Mouse (Mus musculus): ENCODE data around the gene Atf4. TPM values are rescaled to one million over a fixed set of nuclear protein-coding genes. Genes with fewer than 3 reads are reported as not detected.

The Atf4 gene
- polyA plus RNA-seq (2012; rRNA removed; ENCODE audit: low replicate concordance) = 157 and 168 TPM in 2 replicates

DNA sequence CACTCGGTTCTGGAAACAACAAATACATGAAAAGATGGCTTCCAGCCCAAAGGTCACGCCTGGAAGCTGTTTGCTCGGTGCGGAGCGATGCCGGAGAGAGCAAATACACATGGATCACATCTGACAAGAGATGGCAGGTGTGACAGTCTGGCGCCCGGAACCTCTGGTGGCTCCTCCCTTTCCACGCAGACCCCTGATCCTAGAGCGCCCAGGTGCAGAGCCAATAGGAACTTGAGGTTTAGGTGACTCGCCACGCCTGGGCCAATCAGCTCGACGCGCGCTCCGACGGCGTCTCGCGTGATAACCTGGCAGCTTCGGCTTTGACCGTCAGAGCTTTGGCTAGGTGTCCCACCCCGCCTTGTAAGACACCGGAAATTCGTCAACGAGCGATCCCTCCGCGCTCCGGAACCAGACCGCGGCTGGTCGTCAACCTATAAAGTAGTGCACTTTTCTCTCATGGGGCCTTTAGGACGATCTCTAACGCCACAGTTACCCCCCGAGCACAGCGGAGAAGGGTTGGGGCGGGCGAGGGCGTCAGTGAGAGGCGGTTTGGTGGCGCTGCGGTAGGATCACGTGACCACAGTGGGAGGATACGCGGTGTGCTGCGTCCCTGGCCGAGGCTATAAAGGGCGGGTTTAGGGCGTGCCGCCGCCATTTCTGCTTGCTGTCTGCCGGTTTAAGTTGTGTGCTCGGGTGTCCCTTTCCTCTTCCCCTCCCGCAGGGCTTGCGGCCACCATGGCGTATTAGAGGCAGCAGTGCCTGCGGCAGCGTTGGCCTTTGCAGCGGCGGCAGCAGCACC lies at the start of gene Atf4:
Gene Atf4, plus strand, starts transcription at position 338 of the 799 bp plus-strand sequence.

DNA sequence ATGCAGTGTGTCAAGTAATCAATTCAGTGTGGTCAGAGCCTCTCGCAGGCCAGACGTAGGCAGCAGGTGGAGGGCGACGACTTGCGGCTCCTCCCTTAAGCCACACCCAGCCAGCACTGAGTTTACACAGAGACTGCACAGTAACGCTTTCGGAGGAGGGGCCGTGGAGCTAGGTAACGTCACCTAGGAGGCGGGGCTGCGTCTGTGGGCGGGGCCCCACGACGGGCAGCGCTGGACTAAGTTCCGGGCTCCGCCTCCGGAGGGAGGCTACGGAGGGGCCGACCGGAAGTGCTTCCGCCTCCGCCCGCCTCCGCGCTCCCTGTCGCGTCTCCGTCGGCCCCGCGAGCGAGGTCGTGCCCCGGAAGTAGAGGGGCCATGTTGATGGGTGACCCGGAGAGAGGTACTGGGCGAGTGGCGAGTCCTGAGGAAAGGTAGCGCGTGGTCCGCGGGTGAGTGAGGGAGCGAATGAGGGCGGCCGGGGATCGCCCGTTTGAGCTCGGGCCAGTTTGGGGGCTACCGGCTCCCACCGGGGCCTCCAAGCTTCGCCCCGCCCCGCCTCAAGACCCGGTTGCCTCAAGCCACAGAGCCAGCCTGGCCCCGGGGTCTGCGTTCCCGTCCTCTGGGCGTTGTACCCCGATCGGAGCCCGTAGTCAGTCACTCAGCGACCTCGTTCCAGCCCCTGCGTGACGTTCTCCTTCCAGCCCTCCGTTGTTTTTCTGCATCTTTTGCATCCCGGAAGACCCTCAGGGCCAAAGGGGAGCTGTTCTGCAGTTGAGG lies 21.1 kb upstream of the Atf4 start, which contains the start of gene Mief1:
Gene Mief1, plus strand, starts transcription at position 286 of the 777 bp plus-strand sequence.

DNA sequence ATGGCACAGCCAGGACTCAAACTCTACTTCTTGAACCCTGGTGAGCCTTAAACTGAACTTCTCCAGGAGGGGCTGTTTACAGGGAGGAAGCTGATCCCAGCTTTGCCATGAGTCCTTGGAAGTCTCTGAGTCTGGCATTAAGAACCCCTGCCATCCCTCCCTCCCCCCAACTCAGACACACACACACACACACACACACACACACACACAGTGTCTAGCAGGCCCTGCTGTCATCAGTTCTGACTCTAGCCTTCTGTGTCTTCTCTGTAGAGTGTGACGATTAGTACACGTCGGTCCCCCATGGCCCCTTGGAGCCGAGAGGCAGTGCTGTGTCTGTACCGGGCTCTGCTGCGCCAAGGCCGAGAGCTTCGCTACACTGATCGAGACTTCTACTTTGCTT lies 19.4 kb upstream of the Atf4 start, which contains the start of gene AC140267.1:
Gene AC140267.1, plus strand, starts transcription at position 301 of the 400 bp plus-strand sequence.

GRCm38 (mm10) chr15:80263610-80264575 lies 8.9 kb downstream of the Atf4 start, which contains the start of gene Rps19bp1:
Gene Rps19bp1, minus strand, starts transcription at chr15:80264315.

DNA sequence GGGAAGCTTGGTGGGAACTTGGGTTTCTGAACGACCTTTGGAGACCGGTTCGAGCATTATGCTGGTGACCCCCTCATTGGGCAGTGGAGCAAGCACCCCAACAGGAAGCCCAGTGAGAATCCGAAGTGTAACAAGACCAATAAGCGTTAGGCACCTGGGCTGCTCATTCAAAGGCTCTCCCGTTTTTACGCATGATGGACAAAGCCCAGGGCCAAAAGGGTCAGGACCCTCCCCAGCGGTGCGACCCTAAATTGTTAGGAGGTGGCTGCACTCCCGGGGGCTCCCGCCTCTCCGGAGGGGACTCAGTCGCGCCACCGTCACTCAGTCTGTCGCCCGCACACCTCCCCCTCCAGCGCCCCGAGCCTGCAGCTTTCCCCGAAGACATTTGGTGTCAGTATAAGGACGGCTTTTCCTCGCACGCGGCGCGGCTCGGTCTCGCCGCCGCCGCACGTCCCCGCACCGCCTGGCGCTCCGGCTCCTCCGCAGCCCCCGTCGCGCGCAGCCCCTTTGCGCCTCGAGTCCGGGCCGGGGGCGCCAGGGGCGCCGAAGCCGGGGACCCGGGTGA lies 31.9 kb downstream of the Atf4 start, which contains the start of gene Cacna1i:
Gene Cacna1i, plus strand, starts transcription at position 388 of the 565 bp plus-strand sequence.

Other genes starting within 250 kb of the Atf4 start
- 35.6 and 65.6 TPM in 2 replicates for gene Pdgfb, start 240.2 kb upstream of the Atf4 start, polyA plus RNA-seq (2012; rRNA removed; ENCODE audit: low replicate concordance)
- 31.1 and 39.3 TPM in 2 replicates for gene Syngr1, start 163.8 kb upstream of the Atf4 start, polyA plus RNA-seq (2012; rRNA removed; ENCODE audit: low replicate concordance)
- gene Rpl3, start 163.3 kb upstream of the Atf4 start, polyA plus RNA-seq (2012; rRNA removed; ENCODE audit: low replicate concordance) = 384 and 934 TPM in 2 replicates
- gene Tab1, start 122.1 kb upstream of the Atf4 start, polyA plus RNA-seq (2012; rRNA removed; ENCODE audit: low replicate concordance) = 15.8 and 28.1 TPM in 2 replicates
- 1.7 and 12.3 TPM in 2 replicates for gene Mgat3, start 81.5 kb upstream of the Atf4 start, polyA plus RNA-seq (2012; rRNA removed; ENCODE audit: low replicate concordance)
- 16.0 and 21.1 TPM in 2 replicates for gene Mief1, start 21.2 kb upstream of the Atf4 start, polyA plus RNA-seq (2012; rRNA removed; ENCODE audit: low replicate concordance)
- not detected in 2 replicates for gene AC140267.1, start 19.3 kb upstream of the Atf4 start, polyA plus RNA-seq (2012; rRNA removed; ENCODE audit: low replicate concordance)
- gene Rps19bp1, start 9.1 kb downstream of the Atf4 start, polyA plus RNA-seq (2012; rRNA removed; ENCODE audit: low replicate concordance) = 29.2 and 34.9 TPM in 2 replicates
- gene Cacna1i, start 32.1 kb downstream of the Atf4 start, polyA plus RNA-seq (2012; rRNA removed; ENCODE audit: low replicate concordance) = 0.05 and 0.06 TPM in 2 replicates